ENCODE assay signal across 26 mouse cellular contexts in the genomic region with DNA sequence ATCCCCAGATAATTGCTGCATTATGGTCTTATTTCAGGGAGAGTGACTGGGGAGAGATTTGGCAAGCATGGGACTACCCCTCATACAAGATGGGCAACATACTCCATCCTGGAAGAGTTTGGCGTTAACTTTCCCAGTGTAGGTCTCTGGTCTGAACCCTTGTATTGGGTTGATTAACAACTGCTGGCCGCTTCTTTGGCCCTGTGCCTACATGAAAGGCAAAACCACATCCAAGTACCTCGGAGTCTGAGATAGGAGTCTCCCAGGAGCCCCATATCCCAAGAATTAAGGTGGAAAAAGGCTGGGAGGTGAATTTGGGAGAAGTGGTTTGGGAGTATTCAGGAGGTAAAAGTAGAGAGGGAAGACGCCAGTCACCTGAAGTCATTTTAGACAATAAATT. TPM values are rescaled to one million over a fixed set of nuclear protein-coding genes. Genes with fewer than 3 reads are reported as not detected.
A peak's percentile ranks its signal among the peaks of the same experiment; 100 is the strongest.
DNase-seq lines count a peak whose midpoint lies in the region; TF ChIP-seq lines count a peak whose summit lies in the region.
"Had no signal": no experiment of that assay in that cellular context is flagged by ENCODE, and none has a peak within 500 bp of the region (broad histone marks: within the 10 kb centered on the region; RNA-seq: fewer than 3 reads in every experiment).

No protein-coding gene starts in this region.

- 63% methylated on average over 4 of the region's 4 CpGs for WGBS in heart, adult 2 months

- peak; percentile 37 for DNase-seq in adrenal gland, postnatal 10 days
- no peak for DNase-seq in adrenal gland, postnatal 25 days
- DNase-seq in heart, adult 2 months: no peak
- no peak for DNase-seq in heart, postnatal 4 days
- DNase-seq in layer of hippocampus, adult 2 months (ENCODE audit: low spot score in 2 of 2): no peak
- DNase-seq in layer of hippocampus, postnatal 25 days (ENCODE audit: extremely low spot score in 1 of 2, low spot score in 1 of 2): no peak
- DNase-seq in kidney, postnatal 14 days: peak; percentile 29
- DNase-seq in layer of hippocampus, adult 8-10 months (ENCODE audit: low spot score in 2 of 2): no peak

- TF ChIP-seq EP300 in heart, adult 2 months (IDR thresholded peaks at IDR 0.05; ENCODE audit: insufficient read depth, low read depth, low read length): no peak

- H3K9ac ChIP-seq in heart, adult 2 months (ENCODE audit: low read depth, low read length): no peak overlapping the region
- H3K9ac ChIP-seq: forebrain, embryonic 13.5 days; midbrain, embryonic 13.5 days had no signal

- H3K27me3 ChIP-seq in heart, adult 2 months (ENCODE audit: control insufficient read depth, insufficient read depth, low read length): no peaks in the 10 kb centered on the region
- H3K27me3 ChIP-seq: forebrain, embryonic 13.5 days; midbrain, embryonic 13.5 days had no signal

- no peak for TF ChIP-seq POLR2A in heart, adult 2 months (IDR thresholded peaks at IDR 0.05; ENCODE audit: insufficient read depth, low read depth, low read length)

- TF ChIP-seq CTCF in heart, adult 2 months (IDR thresholded peaks at IDR 0.05): no peak
- no peak for TF ChIP-seq CTCF in layer of hippocampus, adult 2 months (conservative IDR thresholded peaks at IDR 0.05)

- no peaks in the 10 kb centered on the region for H3K36me3 ChIP-seq in heart, adult 2 months (ENCODE audit: control insufficient read depth, insufficient read depth, low read length)
- H3K36me3 ChIP-seq: midbrain, embryonic 13.5 days had no signal

- H3K4me3 ChIP-seq in heart, adult 2 months: no peak overlapping the region
- no peak overlapping the region for H3K4me3 ChIP-seq in layer of hippocampus, adult 2 months
- H3K4me3 ChIP-seq: erythroblast, embryonic 14.5 days had no signal

- peak overlapping the region; percentile 54 for H3K27ac ChIP-seq in heart, adult 2 months
- H3K27ac ChIP-seq in layer of hippocampus, adult 2 months: 0 out of 2 replicates have a peak overlapping the region, but pooled peaks have one; percentile 65
- H3K27ac ChIP-seq: forebrain, embryonic 13.5 days; hindbrain, embryonic 14.5 days; midbrain, embryonic 13.5 days had no signal

- no peaks in the 10 kb centered on the region for H3K79me2 ChIP-seq in heart, adult 2 months (replicated peaks; ENCODE audit: control insufficient read depth, insufficient read depth, low read length)

- peaks cover 2% of the 10 kb centered on the region for H3K4me1 ChIP-seq in heart, adult 2 months (ENCODE audit: control insufficient read depth, insufficient read depth, low read length)
- H3K4me1 ChIP-seq: forebrain, embryonic 13.5 days; midbrain, embryonic 13.5 days had no signal

- intact Hi-C loops in heart, adult 2 months (cut with DNase I): loop anchor here (2.0 to 5.0 kb wide), 3 partner anchors 22 to 207 kb away; no protein-coding TSS in a partner anchor

RNA-seq across cellular contexts. Expression of gene Il2ra, which starts 22.2 kb away (rescaled TPM):
- under 1 TPM; 0.48 to 0.66 TPM for total RNA-seq in adrenal gland, postnatal 10 days (2021)
- 0.12 TPM in 1 of 2 replicates, not detected in the other for total RNA-seq in adrenal gland, postnatal 25 days (2021)
- total RNA-seq in heart, adult 2 months (2021): under 1 TPM; 0.80 to 0.81 TPM
- polyA plus RNA-seq in heart, adult 2 months (2012; rRNA removed): 0.78 and 0.97 TPM in 2 replicates
- total RNA-seq in heart, postnatal 4 days (2021): not detected
- total RNA-seq in layer of hippocampus, adult 2 months (2021): under 1 TPM in 1 of 2 experiments, not detected in 1; 0.13 TPM
- under 1 TPM in 1 of 2 experiments, not detected in 1; 0.12 TPM for total RNA-seq in layer of hippocampus, postnatal 25 days (2021)
- under 1 TPM in 3 of 4 experiments, not detected in 1; 0.08 to 0.13 (median 0.09) TPM for total RNA-seq in layer of hippocampus, adult 8-10 months (2022)
- total RNA-seq: common myeloid progenitor, adult 5-6 weeks; layer of hippocampus, postnatal 10 days; megakaryocyte progenitor cell, adult 5-6 weeks had no signal
- polyA plus RNA-seq: embryonic facial prominence, embryonic 11.5 days; forebrain, embryonic 13.5 days; heart, embryonic 11.5 days; hindbrain, embryonic 14.5 days; limb, embryonic 11.5 days; liver, embryonic 16.5 days; neural tube, embryonic 14.5 days; Patski had no signal

RNA-seq across cellular contexts. Expression of gene Gm17490, which starts 38.7 kb away (rescaled TPM):
- not detected for total RNA-seq in adrenal gland, postnatal 10 days (2021)
- not detected in 2 replicates for total RNA-seq in adrenal gland, postnatal 25 days (2021)
- not detected for total RNA-seq in heart, adult 2 months (2021)
- not detected in 2 replicates for polyA plus RNA-seq in heart, adult 2 months (2012; rRNA removed)
- not detected for total RNA-seq in heart, postnatal 4 days (2021)
- not detected for total RNA-seq in layer of hippocampus, adult 2 months (2021)
- not detected for total RNA-seq in layer of hippocampus, postnatal 25 days (2021)
- total RNA-seq in layer of hippocampus, adult 8-10 months (2022): not detected
- total RNA-seq: adrenal gland, postnatal 36 days; common myeloid progenitor, adult 5-6 weeks; gastrocnemius, postnatal 4 days; heart, postnatal 14 days; layer of hippocampus, postnatal 10 days; megakaryocyte progenitor cell, adult 5-6 weeks had no signal
- polyA plus RNA-seq: embryonic facial prominence, embryonic 11.5 days; erythroblast, embryonic 14.5 days; forebrain, embryonic 13.5 days; frontal cortex, adult 2 months; heart, embryonic 11.5 days; hindbrain, embryonic 14.5 days; intestine, postnatal 0 days; limb, embryonic 11.5 days; liver, embryonic 16.5 days; midbrain, embryonic 13.5 days; neural tube, embryonic 14.5 days; Patski had no signal

RNA-seq across cellular contexts. Expression of gene Il15ra, which starts 40.3 kb away (rescaled TPM):
- total RNA-seq in adrenal gland, postnatal 10 days (2021): 10 to 100 TPM; 41.5 to 58.8 TPM
- 16.3 and 27.1 TPM in 2 replicates for total RNA-seq in adrenal gland, postnatal 25 days (2021)
- total RNA-seq in heart, adult 2 months (2021): 10 to 100 TPM; 24.4 to 31.2 TPM
- 35.3 and 51.4 TPM in 2 replicates for polyA plus RNA-seq in heart, adult 2 months (2012; rRNA removed)
- 10 to 100 TPM; 15.6 to 20.0 TPM for total RNA-seq in heart, postnatal 4 days (2021)
- total RNA-seq in layer of hippocampus, adult 2 months (2021): 1 to 10 TPM; 6.2 to 8.0 TPM
- 1 to 10 TPM; 3.1 to 6.4 TPM for total RNA-seq in layer of hippocampus, postnatal 25 days (2021)
- total RNA-seq in layer of hippocampus, adult 8-10 months (2022): 10 to 100 TPM in 2 of 4 experiments, 1 to 10 TPM in 2; 7.1 to 14.0 (median 10.0) TPM
- polyA plus RNA-seq: erythroblast, embryonic 14.5 days had no signal

Comparison
In these comparisons a context has a peak if more than half of its experiments do, and no peak if none do; other contexts are left out.
1. DNase-seq: peak in adrenal gland, postnatal 10 days (single experiment) and kidney, postnatal 14 days (single experiment); none in adrenal gland, postnatal 25 days (single experiment), heart, adult 2 months (0 of 2), heart, postnatal 4 days (single experiment), layer of hippocampus, adult 2 months (0 of 2), layer of hippocampus, postnatal 25 days (0 of 2) and layer of hippocampus, adult 8-10 months (0 of 2).